Mouse (Mus musculus): Measurements from ENCODE around the gene Nudt14. TPM values are rescaled to one million over a fixed set of nuclear protein-coding genes. Genes with fewer than 3 reads are reported as not detected.
A peak's percentile ranks its signal among the peaks of the same experiment; 100 is the strongest.

Nudt14 gene
- polyA plus RNA-seq (2014; fragmentation: Nextera tagmentation; extraction: Ambion mirVana) = 107 and 116 TPM in 2 replicates

- no peaks in the 10 kb centered on the region for H3K27me3 ChIP-seq (ENCODE audit: insufficient read depth, low read length)
- H3K27ac ChIP-seq (ENCODE audit: low read depth) = peak within 1 kb of the TSS; percentile 85
- ATAC-seq (ENCODE audit: insufficient read depth) (peak; percentile 80), DNase-seq (peak; percentile 90)
- 1% methylated on average over 58 of the region's 58 CpGs for WGBS
- peaks cover 11% of the 10 kb centered on the region for H3K4me1 ChIP-seq (ENCODE audit: insufficient read depth)
- no peak for TF ChIP-seq CTCF (IDR thresholded peaks at IDR 0.05; ENCODE audit: low read depth)
- no peaks in the 10 kb centered on the region for H3K36me3 ChIP-seq (ENCODE audit: insufficient read depth)
- peak within 1 kb of the TSS; percentile 66 for H3K4me3 ChIP-seq (ENCODE audit: low read depth, low read length)
- H3K9ac ChIP-seq = peak within 1 kb of the TSS; percentile 66
- peak within 1 kb of the TSS; percentile 79 for H3K4me2 ChIP-seq
- no peaks in the 10 kb centered on the region for H3K9me3 ChIP-seq (ENCODE audit: low read depth, low read length)
Measured at GRCm38 (mm10) chr12:112941776-112942713, at the start of gene Nudt14. TSS of gene Nudt14 (minus strand) at chr12:112942124.

DNA sequence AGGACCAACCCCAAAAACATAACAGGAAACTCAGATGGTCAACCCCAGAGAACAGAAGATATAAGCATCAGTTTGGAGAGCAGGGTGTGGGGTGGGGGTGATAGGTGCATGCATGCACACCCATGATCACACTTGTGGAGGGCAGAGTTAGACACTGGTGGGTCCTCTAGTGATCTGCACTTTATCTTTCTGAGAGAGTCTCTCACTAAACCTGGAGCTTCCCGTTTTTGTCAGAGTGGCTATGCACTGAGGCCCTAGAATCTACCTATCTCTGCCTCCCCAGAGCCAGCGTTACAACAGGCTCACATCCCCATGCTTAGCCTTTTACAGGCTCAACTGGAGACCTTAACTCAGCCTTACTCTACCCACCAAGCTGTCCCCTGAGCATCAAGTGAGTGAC, 49.5 kb upstream of the Nudt14 start:
- 91% methylated on average over 2 of the region's 2 CpGs for WGBS
- H3K36me3 ChIP-seq (ENCODE audit: insufficient read depth) = peaks cover 32% of the 10 kb centered on the region
- no peak overlapping the region for H3K27ac ChIP-seq (ENCODE audit: low read depth)
- no peaks in the 10 kb centered on the region for H3K4me1 ChIP-seq (ENCODE audit: insufficient read depth)
- no peak overlapping the region for H3K9ac ChIP-seq
- no peaks in the 10 kb centered on the region for H3K27me3 ChIP-seq (ENCODE audit: insufficient read depth, low read length)
- H3K4me2 ChIP-seq = no peak overlapping the region
- no peak overlapping the region for H3K4me3 ChIP-seq (ENCODE audit: low read depth, low read length)
- TF ChIP-seq CTCF (IDR thresholded peaks at IDR 0.05; ENCODE audit: low read depth) = no peak
- DNase-seq (no peak), ATAC-seq (ENCODE audit: insufficient read depth) (no peak)
- no peaks in the 10 kb centered on the region for H3K9me3 ChIP-seq (ENCODE audit: low read depth, low read length)

GRCm38 (mm10) chr12:112990706-112991405, 48.9 kb upstream of the Nudt14 start:
- no peak for TF ChIP-seq CTCF (IDR thresholded peaks at IDR 0.05; ENCODE audit: low read depth)
- DNase-seq (no peak), ATAC-seq (ENCODE audit: insufficient read depth) (no peak)
- no peaks in the 10 kb centered on the region for H3K27me3 ChIP-seq (ENCODE audit: insufficient read depth, low read length)
- no peak overlapping the region for H3K27ac ChIP-seq (ENCODE audit: low read depth)
- H3K9ac ChIP-seq = no peak overlapping the region
- no peaks in the 10 kb centered on the region for H3K9me3 ChIP-seq (ENCODE audit: low read depth, low read length)
- H3K4me2 ChIP-seq = no peak overlapping the region
- H3K4me1 ChIP-seq (ENCODE audit: insufficient read depth) = no peaks in the 10 kb centered on the region
- peaks cover 36% of the 10 kb centered on the region for H3K36me3 ChIP-seq (ENCODE audit: insufficient read depth)
- WGBS = 78% methylated on average over 5 of the region's 5 CpGs
- no peak overlapping the region for H3K4me3 ChIP-seq (ENCODE audit: low read depth, low read length)

DNA sequence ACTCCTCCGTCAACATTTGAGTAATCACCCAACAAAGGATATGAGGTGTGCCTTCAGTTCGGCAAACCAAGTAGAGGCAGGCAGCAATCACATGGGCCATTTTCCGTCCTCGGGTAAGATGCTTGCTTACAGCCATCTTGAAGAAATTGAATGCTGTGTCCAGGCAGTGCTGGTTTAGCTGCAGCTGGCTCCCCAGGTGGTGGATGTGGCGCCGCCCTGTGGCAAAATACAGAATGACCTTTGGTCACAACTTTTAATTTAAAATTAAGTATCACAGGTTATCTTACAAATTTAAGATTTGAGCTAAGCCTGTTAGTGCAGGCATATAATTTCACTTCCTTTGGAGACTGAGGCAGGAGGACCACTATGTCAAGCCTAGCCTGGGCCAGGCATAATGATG, 46.0 kb upstream of the Nudt14 start:
- TF ChIP-seq CTCF (IDR thresholded peaks at IDR 0.05; ENCODE audit: low read depth) = peak; percentile 48
- Histone ChIP-seq H3K9ac (no peak overlapping the region), H3K4me2 (no peak overlapping the region), H3K36me3 (ENCODE audit: insufficient read depth) (peaks cover 62% of the 10 kb centered on the region), H3K9me3 (ENCODE audit: low read depth, low read length) (no peaks in the 10 kb centered on the region), H3K27ac (ENCODE audit: low read depth) (no peak overlapping the region), H3K4me1 (ENCODE audit: insufficient read depth) (no peaks in the 10 kb centered on the region), H3K27me3 (ENCODE audit: insufficient read depth, low read length) (no peaks in the 10 kb centered on the region), H3K4me3 (ENCODE audit: low read depth, low read length) (no peak overlapping the region)
- 65% methylated on average over 6 of the region's 6 CpGs for WGBS
- DNase-seq = peak; percentile 32
- ATAC-seq (ENCODE audit: insufficient read depth) = no peak

DNA sequence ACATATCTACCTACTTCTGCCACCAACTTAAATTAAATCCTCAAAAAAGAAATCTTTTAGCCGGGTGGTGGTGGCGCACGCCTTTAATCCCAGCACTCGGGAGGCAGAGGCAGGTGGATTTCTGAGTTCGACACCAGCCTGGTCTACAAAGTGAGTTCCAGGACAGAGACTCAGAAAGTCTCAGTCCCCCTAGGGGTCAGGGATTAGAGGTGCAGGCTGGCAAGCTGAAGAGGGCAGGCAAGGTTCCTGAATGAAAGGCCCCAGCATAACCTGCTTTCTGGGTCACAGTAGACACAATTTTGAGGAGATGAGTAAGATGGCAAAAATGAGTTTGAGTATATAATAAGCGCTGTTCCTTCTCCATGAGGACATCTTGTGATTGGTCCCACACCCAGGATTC, 43.4 kb upstream of the Nudt14 start:
- no peak for ATAC-seq (ENCODE audit: insufficient read depth)
- peak; percentile 51 for TF ChIP-seq CTCF (IDR thresholded peaks at IDR 0.05; ENCODE audit: low read depth)
- peaks cover 77% of the 10 kb centered on the region for H3K36me3 ChIP-seq (ENCODE audit: insufficient read depth)

GRCm38 (mm10) chr12:112982031-112982430, 40.1 kb upstream of the Nudt14 start:
- Histone ChIP-seq H3K4me3 (ENCODE audit: low read depth, low read length) (no peak overlapping the region), H3K36me3 (ENCODE audit: insufficient read depth) (peaks cover 95% of the 10 kb centered on the region)

More for the DNA sequence above, 43.4 kb upstream of the Nudt14 start:
- H3K9me3 ChIP-seq (ENCODE audit: low read depth, low read length) = no peaks in the 10 kb centered on the region
- WGBS = 92% methylated on average over 6 of the region's 6 CpGs
- no peaks in the 10 kb centered on the region for H3K27me3 ChIP-seq (ENCODE audit: insufficient read depth, low read length)
- no peaks in the 10 kb centered on the region for H3K4me1 ChIP-seq (ENCODE audit: insufficient read depth)
- no peak overlapping the region for H3K4me2 ChIP-seq
- H3K27ac ChIP-seq (ENCODE audit: low read depth) = no peak overlapping the region
- H3K4me3 ChIP-seq (ENCODE audit: low read depth, low read length) = no peak overlapping the region
- peak; percentile 15 for DNase-seq
- no peak overlapping the region for H3K9ac ChIP-seq

GRCm38 (mm10) chr12:112977156-112977555, 35.2 kb upstream of the Nudt14 start:
- DNase-seq (peak; percentile 34), ATAC-seq (ENCODE audit: insufficient read depth) (no peak; the same call in 1 of the 2 replicates)
- peak overlapping the region; percentile 78 for H3K4me3 ChIP-seq (ENCODE audit: low read depth, low read length)
- H3K9ac ChIP-seq = peak overlapping the region; percentile 84
- 36% methylated on average over 12 of the region's 12 CpGs for WGBS
- TF ChIP-seq CTCF (IDR thresholded peaks at IDR 0.05; ENCODE audit: low read depth) = no peak; the same call in 1 of the 2 replicates
- H3K36me3 ChIP-seq (ENCODE audit: insufficient read depth) = peaks cover 74% of the 10 kb centered on the region
- H3K27me3 ChIP-seq (ENCODE audit: insufficient read depth, low read length) = no peaks in the 10 kb centered on the region
- H3K4me1 ChIP-seq (ENCODE audit: insufficient read depth) = no peaks in the 10 kb centered on the region
- H3K4me2 ChIP-seq = peak overlapping the region; percentile 90
- H3K27ac ChIP-seq (ENCODE audit: low read depth) = peak overlapping the region; percentile 87
- H3K9me3 ChIP-seq (ENCODE audit: low read depth, low read length) = no peaks in the 10 kb centered on the region

More at GRCm38 (mm10) chr12:112982031-112982430, 40.1 kb upstream of the Nudt14 start:
- H3K27me3 ChIP-seq (ENCODE audit: insufficient read depth, low read length) = no peaks in the 10 kb centered on the region
- ATAC-seq (ENCODE audit: insufficient read depth) (no peak), DNase-seq (no peak)
- H3K9me3 ChIP-seq (ENCODE audit: low read depth, low read length) = no peaks in the 10 kb centered on the region
- H3K4me2 ChIP-seq = no peak overlapping the region
- no peak overlapping the region for H3K9ac ChIP-seq
- no peak overlapping the region for H3K27ac ChIP-seq (ENCODE audit: low read depth)
- 84% methylated on average over 2 of the region's 2 CpGs for WGBS
- no peaks in the 10 kb centered on the region for H3K4me1 ChIP-seq (ENCODE audit: insufficient read depth)
- no peak for TF ChIP-seq CTCF (IDR thresholded peaks at IDR 0.05; ENCODE audit: low read depth)

All from lung, embryonic 14.5 days (tissue).